Mouse (Mus musculus) v-Abl transformed pro-B cells (cell line): Measurements from ENCODE around the gene Bicc1.

Source experiments
- in situ Hi-C, 2 experiments: fragments of 400-800 bp; cut with MboI; formaldehyde crosslinking; loops; one replicate each; pipeline ENCODE4 v1.15.1; 2025; ENCODE audit not compliant: unreplicated experiment in 2 of 2

The Bicc1 gene

GRCm38 (mm10) chr10:71159676-71160235 is at the start of gene Bicc1:
Gene Bicc1 (minus strand): TSS chr10:71159700.
- in situ Hi-C loops, result no loop called here

DNA sequence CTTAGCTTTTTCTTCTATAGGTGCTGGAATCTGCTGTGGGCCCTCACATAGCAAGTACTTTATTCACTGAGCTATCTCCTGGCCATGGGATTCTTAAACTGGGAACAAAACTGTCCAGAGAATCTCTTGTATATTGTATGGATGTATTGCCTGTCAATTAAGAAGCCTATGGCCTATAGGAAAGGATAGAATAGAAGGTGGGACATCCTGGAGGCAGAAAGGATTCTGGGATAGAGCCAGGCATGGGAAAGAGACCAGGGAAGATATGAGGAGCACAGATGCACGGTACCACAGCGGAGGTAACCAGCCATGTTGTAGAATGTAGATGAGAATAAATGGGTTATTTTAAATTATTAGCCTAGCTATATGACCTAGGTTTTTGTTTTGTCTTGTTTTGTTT is 42.0 kb upstream of the Bicc1 start:
- in situ Hi-C loops, result loop anchor here (25.0 kb wide), 3 partner anchors 1339 to 1839 kb away; partner anchors contain the start of gene Cdk1 (in 1 of the 2)

DNA sequence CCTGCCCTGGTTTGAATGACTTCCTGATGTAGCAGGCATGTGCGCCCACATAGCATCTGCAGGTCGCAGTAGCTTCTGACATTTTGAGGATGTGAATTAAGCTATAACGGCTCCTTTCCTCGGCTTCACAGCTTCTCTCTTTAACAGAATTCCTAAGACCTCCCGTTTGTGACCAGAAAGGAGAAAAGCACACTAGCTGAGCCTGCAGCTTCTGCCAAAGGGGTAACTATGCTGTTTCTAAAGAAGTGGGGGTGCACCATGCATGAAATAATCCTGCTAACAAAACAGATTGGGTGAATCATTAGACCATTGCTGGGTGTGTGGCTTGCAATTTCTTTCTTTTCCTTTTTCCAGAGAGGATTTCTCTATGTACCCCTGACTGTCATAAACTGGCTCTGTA is 41.5 kb upstream of the Bicc1 start:
- in situ Hi-C loops, result loop anchor here (25.0 kb wide), 3 partner anchors 1339 to 1839 kb away; partner anchors contain the start of gene Cdk1 (in 1 of the 2)

DNA sequence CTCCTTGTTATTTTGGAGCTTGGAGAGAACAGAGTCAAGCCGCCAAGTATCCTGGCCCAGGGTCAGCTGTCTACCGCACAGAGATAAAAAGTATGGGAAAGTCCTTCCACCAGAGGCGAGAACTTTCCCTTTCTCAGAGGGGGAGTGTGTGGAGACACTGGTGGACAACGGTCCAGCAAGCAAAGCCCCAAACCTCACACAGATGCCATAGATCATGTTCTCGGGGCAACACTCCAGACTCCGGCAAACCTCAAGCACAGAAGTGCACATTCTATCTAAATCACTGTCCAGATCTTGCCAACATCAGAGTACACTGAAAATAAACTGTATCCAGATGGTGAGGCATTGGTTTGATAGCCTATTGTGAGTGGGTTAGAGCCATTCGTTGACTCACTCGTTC is 39.2 kb upstream of the Bicc1 start:
- in situ Hi-C loops, result no loop called here

DNA sequence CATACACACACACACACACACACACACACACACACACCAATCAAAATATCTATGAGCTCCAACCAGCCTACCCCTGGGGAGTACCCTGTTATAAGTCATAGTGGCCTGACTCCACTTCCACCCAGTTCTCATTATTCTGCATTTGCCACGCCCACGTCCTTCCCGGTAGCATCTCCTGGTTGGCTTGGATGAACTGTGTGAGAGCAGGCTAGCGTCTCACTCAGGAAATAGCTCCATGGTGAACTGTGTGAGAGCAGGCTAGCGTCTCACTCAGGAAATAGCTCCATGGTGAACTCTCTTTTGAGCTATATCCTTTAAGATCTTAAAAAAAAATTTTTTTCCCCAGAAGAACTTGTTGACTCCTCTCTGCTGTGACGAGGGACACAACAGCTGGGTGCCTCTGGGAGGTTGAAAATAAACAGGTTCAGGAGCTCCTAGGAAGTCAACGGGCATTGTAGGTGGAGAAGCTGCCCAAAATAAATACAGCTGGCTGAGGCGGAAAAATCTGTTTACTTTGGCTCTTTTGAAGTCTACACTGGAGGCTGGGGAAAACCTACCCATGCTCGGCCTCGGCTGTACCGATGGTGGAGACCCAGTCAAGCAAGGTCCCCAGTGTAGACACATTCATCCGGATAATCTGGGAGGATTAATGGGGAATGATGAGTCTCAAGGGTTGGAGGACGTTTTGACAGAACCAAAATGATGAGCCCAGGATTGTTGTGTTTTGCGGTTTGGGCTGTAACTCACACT is 37.7 kb upstream of the Bicc1 start:
- in situ Hi-C loops, result no loop called here

GRCm38 (mm10) chr10:71195501-71195900 is 36.0 kb upstream of the Bicc1 start:
- in situ Hi-C loops, result no loop called here

- in situ Hi-C loops, result no loop called here
Measured at GRCm38 (mm10) chr10:71194713-71195112, 35.2 kb upstream of the Bicc1 start.

GRCm38 (mm10) chr10:71193319-71193718 is 33.8 kb upstream of the Bicc1 start:
- in situ Hi-C loops, result no loop called here

DNA sequence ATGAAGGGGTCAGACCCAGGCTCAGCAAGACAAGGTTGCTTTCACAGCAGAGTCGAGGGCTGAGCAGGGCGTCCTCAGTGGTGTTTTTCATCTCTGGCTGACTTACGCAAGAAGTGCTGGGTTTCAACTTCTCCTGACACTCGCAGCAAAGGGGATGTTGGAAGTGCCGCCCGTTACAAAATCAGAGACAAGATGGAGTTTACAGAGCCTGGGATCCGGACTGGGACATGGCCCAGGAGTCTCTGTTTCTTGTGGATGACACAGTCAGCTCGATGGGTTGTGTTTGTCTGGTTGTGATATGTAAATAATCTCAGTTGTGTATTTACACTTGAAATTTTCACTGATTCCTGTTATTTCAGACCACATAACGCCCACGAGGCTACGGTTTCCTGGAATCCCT is 33.4 kb upstream of the Bicc1 start:
- in situ Hi-C loops, result no loop called here

GRCm38 (mm10) chr10:71188681-71189080 is 29.2 kb upstream of the Bicc1 start:
- in situ Hi-C loops, result no loop called here

DNA sequence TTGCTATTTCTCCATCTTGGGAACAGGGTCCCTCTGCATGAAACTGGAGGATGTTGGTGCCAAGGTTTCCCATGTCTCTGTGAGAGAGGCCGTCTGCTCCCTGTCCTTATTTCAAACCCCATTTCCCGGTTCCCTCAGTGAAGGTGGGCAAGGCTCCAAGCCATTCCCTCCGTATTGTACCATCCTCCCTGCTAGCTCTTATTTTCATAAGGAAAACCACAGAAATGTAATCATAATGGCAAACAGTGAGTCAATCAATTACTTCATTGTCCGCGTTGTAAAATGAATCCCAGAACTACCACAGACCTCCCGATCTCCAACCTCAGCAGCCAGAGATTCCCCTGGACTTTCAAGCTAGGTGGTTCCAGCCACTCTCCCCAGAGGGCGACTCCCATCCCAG is 25.6 kb upstream of the Bicc1 start:
- in situ Hi-C loops, result no loop called here

DNA sequence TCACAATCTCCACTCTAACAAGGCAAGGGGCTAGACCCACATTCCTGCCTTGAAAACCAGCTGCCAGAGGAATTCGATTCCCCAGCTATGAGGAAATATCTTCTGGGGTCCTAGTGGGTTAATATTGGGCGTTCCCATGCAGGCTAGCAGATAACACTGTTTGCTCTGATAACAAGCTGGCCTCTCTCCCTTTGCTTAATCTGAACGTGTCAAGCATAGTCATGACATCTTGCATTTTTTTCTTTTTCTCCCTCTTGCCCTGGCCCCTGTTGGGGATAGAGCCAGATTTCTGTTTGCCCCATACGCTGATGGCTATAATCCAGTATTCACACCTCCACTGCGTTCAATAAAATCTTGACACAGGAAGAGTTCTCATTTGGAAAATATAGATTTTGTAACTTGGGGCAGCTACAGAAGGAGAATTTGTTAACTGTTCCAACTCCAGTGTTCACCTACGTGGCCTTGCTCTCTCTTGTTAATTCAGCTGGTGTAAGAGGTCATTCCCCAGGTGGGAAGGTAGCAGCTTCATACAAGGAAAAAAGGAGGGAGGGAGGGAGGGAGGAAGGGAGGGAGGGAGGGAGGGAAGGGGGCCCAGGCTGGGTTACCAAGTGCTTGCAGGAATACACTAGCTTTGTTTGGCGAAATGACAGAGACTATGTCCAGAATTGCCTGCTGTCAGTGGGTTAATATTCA is 24.0 kb upstream of the Bicc1 start:
- in situ Hi-C loops, result no loop called here

GRCm38 (mm10) chr10:71181931-71182330 is 22.4 kb upstream of the Bicc1 start:
- in situ Hi-C loops, result no loop called here

DNA sequence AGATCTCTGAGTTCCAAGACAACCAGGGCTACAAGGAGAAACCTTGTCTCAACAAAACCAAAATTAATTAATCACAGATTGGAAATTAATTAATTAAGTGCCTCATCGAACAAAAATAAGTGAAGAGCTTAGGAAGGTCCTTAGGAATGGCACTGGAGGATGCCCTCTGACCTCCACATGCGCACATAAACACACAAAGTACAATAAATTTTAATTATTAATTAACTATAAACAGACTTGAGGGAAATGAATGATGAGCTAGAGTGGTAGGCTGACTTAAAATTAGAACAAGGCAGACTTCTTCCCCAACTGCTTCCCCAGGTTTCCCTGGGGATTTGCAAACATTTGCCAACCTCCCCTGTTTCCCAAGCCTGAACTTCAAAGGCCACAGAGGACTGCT is 21.6 kb upstream of the Bicc1 start:
- in situ Hi-C loops, result no loop called here

DNA sequence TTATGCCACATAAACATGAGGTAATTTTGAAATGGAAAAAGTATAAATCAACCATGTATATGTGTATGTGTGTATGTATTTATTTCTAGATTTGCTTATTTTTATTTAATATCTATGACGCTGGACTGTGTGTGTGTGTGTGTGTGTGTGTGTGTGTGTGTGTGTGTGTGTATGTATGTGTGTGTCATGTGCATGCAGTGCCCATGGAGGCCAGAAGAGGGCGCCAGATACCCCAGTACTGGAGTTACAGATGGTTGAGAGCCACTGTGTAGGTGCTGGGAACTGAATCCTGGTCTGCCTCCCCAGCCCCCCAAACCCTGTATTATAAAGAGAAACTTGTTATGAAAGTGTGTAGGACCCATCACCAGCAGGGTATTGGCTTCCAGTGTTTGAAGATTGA is 20.6 kb upstream of the Bicc1 start:
- in situ Hi-C loops, result no loop called here

GRCm38 (mm10) chr10:71177201-71177600 is 17.7 kb upstream of the Bicc1 start:
- in situ Hi-C loops, result no loop called here

DNA sequence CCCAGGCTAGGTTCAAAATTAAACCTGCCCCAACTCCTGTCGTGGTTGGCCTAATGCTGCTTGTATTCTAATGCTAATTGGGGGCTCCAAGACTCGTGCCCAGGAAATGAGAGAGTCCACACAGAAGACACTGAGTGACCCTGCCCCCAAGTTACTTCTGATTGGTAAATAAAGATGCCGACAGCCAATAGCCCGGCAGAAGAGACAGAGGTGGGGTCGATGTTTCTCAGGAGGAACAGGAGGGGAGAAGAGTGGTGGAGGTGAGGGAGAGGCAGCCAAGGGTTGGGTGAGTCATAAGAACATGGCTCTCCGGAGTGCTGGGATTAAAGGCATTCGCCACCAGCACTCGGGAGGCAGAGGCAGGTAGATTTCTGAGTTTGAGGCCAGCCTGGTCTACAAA is 16.8 kb upstream of the Bicc1 start:
- in situ Hi-C loops, result no loop called here

DNA sequence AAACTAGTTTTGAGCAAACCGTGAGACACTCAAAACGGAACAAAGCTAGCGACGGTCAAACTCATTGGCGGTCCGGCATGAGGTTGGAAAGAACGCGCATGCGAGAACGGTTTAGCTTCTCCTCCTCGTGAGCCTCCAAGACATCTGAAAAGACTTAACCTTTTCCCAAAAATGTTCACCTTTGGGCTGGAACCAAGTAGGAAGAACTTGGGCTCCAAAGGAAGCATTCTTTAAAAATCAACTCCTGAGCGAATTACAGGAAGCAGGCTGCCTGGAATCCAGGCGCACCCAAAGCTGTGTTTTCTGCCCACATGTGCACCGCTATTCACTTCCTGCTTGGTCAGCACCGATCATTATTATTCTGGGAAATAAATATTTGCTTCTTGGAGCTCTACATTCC is 15.8 kb upstream of the Bicc1 start:
- in situ Hi-C loops, result no loop called here

DNA sequence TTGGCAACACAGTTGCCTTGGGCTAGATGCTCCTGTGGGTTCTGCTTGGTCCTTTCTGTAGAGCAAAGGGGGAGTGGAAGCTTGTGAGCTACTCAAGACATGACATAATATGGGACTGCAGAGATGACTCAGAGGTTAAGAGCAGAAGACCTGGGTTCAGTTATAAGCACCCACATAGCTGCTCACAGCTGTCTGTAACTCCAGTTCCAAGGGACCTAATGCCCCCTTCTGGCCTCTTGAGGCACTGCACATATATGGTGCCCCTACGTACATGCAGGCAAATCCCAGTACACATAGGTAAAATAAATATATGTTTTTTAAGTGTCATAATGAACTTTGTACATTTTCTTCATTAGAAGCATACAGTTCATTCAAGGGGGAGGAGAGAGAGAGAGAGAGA is 11.9 kb upstream of the Bicc1 start:
- in situ Hi-C loops, result no loop called here

GRCm38 (mm10) chr10:71170771-71171170 is 11.3 kb upstream of the Bicc1 start:
- in situ Hi-C loops, result no loop called here

- in situ Hi-C loops, result no loop called here
Measured at GRCm38 (mm10) chr10:71169811-71170210, 10.3 kb upstream of the Bicc1 start.

GRCm38 (mm10) chr10:71169171-71169570 is 9.7 kb upstream of the Bicc1 start:
- in situ Hi-C loops, result no loop called here
